Mouse (Mus musculus) erythroblast, embryonic 14.5 days (primary cell): ENCODE measurements around the gene Rasgrp4.

Source experiments
- GATA1 ChIP-seq: IDR thresholded peaks from 2 replicates; pipeline ENCODE4 v1.6.1; 2012; ENCODE audit warnings: low read length, inconsistent platforms, mixed read lengths
- TAL1 ChIP-seq: IDR thresholded peaks from 3 replicates; pipeline ENCODE4 v1.6.1; 2012; ENCODE audit warnings: low read length, inconsistent platforms, mixed read lengths

GRCm38 (mm10) chr7:29167656-29168055 is 33.0 kb downstream of the Rasgrp4 start:
- TF ChIP-seq GATA1: no peak
- no peak for TF ChIP-seq TAL1
